Mouse (Mus musculus) forelimb bud, embryonic 11.5 days (tissue): ENCODE measurements at regions not wholly inside any gene's neighbourhood (a gene's known extent, or its start where the extent isn't known, plus 50 kb on each side); places are given as distances from the start of the nearest gene placed in this dataset.

Source experiments
- DNase-seq: peaks from one replicate; pipeline ENCODE4 v3.0.0-alpha.2; 2012; ENCODE audit warnings: low read depth, low spot score

- DNase-seq, result no peak
Measured at GRCm38 (mm10) chr8:9152313-9152925, 462.1 kb upstream of the Arglu1 start.

- DNase-seq, result no peak
Measured at GRCm38 (mm10) chr8:9144362-9144761, 454.0 kb upstream of the Arglu1 start.

GRCm38 (mm10) chr8:9139781-9140180, 449.5 kb upstream of the Arglu1 start:
- no peak for DNase-seq

- DNase-seq, result no peak
Measured at GRCm38 (mm10) chr8:9139059-9139620, 448.8 kb upstream of the Arglu1 start.

- no peak for DNase-seq
Measured at GRCm38 (mm10) chr8:9133758-9134157, 443.4 kb upstream of the Arglu1 start.

- DNase-seq, result no peak
Measured at GRCm38 (mm10) chr8:9132612-9133218, 442.4 kb upstream of the Arglu1 start.

GRCm38 (mm10) chr8:9131249-9131648, 440.9 kb upstream of the Arglu1 start:
- no peak for DNase-seq

GRCm38 (mm10) chr8:9124503-9124902, 434.2 kb upstream of the Arglu1 start:
- no peak for DNase-seq

GRCm38 (mm10) chr8:9117809-9118737, 427.8 kb upstream of the Arglu1 start:
- no peak for DNase-seq

GRCm38 (mm10) chr8:9095980-9096379, 405.7 kb upstream of the Arglu1 start:
- no peak for DNase-seq

GRCm38 (mm10) chr8:9094002-9094401, 403.7 kb upstream of the Arglu1 start:
- no peak for DNase-seq

- DNase-seq, result no peak
Measured at GRCm38 (mm10) chr8:9093356-9093755, 403.0 kb upstream of the Arglu1 start.

GRCm38 (mm10) chr8:9072724-9073123, 382.4 kb upstream of the Arglu1 start:
- DNase-seq, result no peak

- DNase-seq, result no peak
Measured at GRCm38 (mm10) chr8:9072286-9072685, 382.0 kb upstream of the Arglu1 start.

GRCm38 (mm10) chr8:9070953-9071352, 380.6 kb upstream of the Arglu1 start:
- DNase-seq, result peak; percentile 40

GRCm38 (mm10) chr8:9069845-9070244, 379.5 kb upstream of the Arglu1 start:
- DNase-seq, result no peak

GRCm38 (mm10) chr8:9067731-9068130, 377.4 kb upstream of the Arglu1 start:
- DNase-seq, result no peak

GRCm38 (mm10) chr8:9060166-9060565, 369.8 kb upstream of the Arglu1 start:
- DNase-seq, result no peak

- DNase-seq, result peak; percentile 76
Measured at GRCm38 (mm10) chr8:9055416-9055819, 365.1 kb upstream of the Arglu1 start.

- DNase-seq, result no peak
Measured at GRCm38 (mm10) chr8:9054801-9055200, 364.5 kb upstream of the Arglu1 start.

GRCm38 (mm10) chr8:9051699-9052098, 361.4 kb upstream of the Arglu1 start:
- no peak for DNase-seq
